Mouse (Mus musculus) limb, embryonic 14.5 days (tissue): ENCODE measurements around the gene Vps45. TPM values are rescaled to one million over a fixed set of nuclear protein-coding genes. Genes with fewer than 3 reads are reported as not detected.

Experiments
- ATAC-seq: fragments of 200-750 bp; cut with Nextera tagmentation; 2 replicates; pipeline ENCODE4 v1.8.0; 2017; ENCODE audit warnings: low read depth, moderate number of reproducible peaks, moderate TSS enrichment; ENCODE audit not compliant: low FRiP score
- DNase-seq: peaks from one replicate; pipeline ENCODE4 v3.0.0-alpha.2; 2015; ENCODE audit warnings: low spot score
- H3K27ac ChIP-seq: fragments of 300-500 bp; sonication (generic); replicated peaks from 2 replicates; pipeline ENCODE4 v1.5.1; 2014; ENCODE audit warnings: low read depth, mild to moderate bottlenecking, low read length, moderate library complexity, mixed read lengths
- H3K27me3 ChIP-seq: fragments of 300-500 bp; sonication (generic); 2 replicates; pipeline ENCODE4 v1.6.1; 2014; ENCODE audit warnings: low read length, mixed read lengths; ENCODE audit not compliant: control insufficient read depth, insufficient read depth
- H3K36me3 ChIP-seq: fragments of 300-500 bp; sonication (generic); 2 replicates; pipeline ENCODE4 v1.6.1; 2014; ENCODE audit warnings: mild to moderate bottlenecking, low read length, moderate library complexity, mixed read lengths; ENCODE audit not compliant: control insufficient read depth, insufficient read depth
- H3K4me1 ChIP-seq: fragments of 300-500 bp; sonication (generic); 2 replicates; pipeline ENCODE4 v1.6.1; 2014; ENCODE audit warnings: antibody characterized with exemption, low read length, mixed read lengths; ENCODE audit not compliant: control insufficient read depth, insufficient read depth
- H3K4me2 ChIP-seq: fragments of 300-500 bp; sonication (generic); replicated peaks from 2 replicates; pipeline ENCODE4 v1.6.1; 2014; ENCODE audit warnings: low read depth, mild to moderate bottlenecking, low read length, moderate library complexity; ENCODE audit not compliant: severe bottlenecking
- H3K4me3 ChIP-seq: fragments of 300-500 bp; sonication (generic); replicated peaks from 2 replicates; pipeline ENCODE4 v1.5.1; 2014; ENCODE audit warnings: low read length
- H3K9ac ChIP-seq: fragments of 300-500 bp; sonication (generic); 2 replicates; pipeline ENCODE4 v1.6.1; 2014; ENCODE audit warnings: mild to moderate bottlenecking, low read depth, low read length, moderate library complexity; ENCODE audit not compliant: severe bottlenecking
- H3K9me3 ChIP-seq: fragments of 300-500 bp; sonication (generic); 2 replicates; pipeline ENCODE4 v1.6.1; 2016; ENCODE audit warnings: low read length; ENCODE audit not compliant: control insufficient read depth
- POLR2A ChIP-seq: fragments of 200-500 bp; IDR thresholded peaks from 2 replicates; pipeline ENCODE4 v1.8.0; 2012; ENCODE audit warnings: inconsistent platforms, mild to moderate bottlenecking, moderate library complexity, borderline replicate concordance; ENCODE audit not compliant: insufficient read depth, insufficient read length; ENCODE audit errors: extremely low read depth
- WGBS: fragments of 180-500 bp; shearing (Covaris S2); extraction: QIAGEN DNeasy Blood & Tissue Kit; methylation state at CpG from one replicate; pipeline ENCODE4 v1.1.7; 2014; 5-methylcytosine and 5-hydroxymethylcytosine counted together
- polyA plus RNA-seq, 2 experiments: library from polyadenylated mRNA; depleted of rRNA in 1 of 2; stranded (reverse) in 1 of 2; unstranded in 1 of 2; fragments of >200 nt; fragmentation: Nextera tagmentation in 1 of 2; extraction: Ambion mirVana in 1 of 2; gene quantifications; 2 replicates each; pipeline versions ENCODE4 v1.2.1 to v1.2.3; 2012 to 2014

Gene Vps45
- polyA plus RNA-seq, 2 experiments, result 16.5 to 27.0 TPM

DNA sequence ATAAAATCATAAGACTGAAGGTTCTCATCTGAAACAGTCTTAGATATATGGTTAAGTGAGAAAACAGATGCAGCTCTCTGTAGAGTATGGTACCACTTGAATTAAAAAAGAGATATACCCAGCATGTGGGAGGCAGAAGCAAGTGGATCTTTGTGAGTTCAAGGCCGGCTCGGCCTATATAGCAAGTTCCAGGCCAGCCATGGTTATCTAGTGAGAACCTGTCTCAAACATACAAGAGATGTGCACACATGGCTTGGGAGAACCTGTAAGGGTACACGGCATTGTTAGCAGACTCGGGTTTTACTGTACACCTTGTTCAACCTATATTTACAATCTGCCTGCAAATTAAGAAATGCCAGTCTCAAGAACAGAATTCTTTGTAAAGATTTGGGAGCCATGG is 19.4 kb downstream of the Vps45 start:
- DNase-seq, result no peak
- ATAC-seq, result no peak
- TF ChIP-seq POLR2A, result no peak

DNA sequence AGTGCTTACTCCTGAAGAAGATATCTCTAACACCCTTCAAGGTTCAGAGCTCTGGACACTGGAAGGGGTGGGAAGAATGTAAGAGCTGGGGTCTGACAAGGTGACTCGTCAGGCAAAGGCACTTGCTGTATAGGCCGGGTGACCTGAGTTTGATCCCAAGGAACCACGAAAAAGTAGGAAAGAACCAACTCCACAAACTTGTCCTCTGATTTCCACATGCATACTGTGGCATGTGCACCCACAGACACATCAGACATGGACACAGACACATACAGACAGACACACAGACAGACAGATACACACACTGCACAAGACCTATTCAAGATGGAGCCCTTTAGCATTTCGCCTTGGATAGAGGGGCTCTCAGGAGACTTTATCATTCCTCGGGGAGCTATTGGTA is 20.1 kb downstream of the Vps45 start:
- no peak for TF ChIP-seq POLR2A
- H3K36me3 ChIP-seq, result peaks cover 4% of the 10 kb centered on the region
- H3K4me2 ChIP-seq, result no peak overlapping the region
- H3K4me1 ChIP-seq, result no peaks in the 10 kb centered on the region
- H3K9ac ChIP-seq, result no peak overlapping the region
- no peak for DNase-seq
- no peak overlapping the region for H3K4me3 ChIP-seq
- 81% methylated on average over 5 of the region's 5 CpGs for WGBS
- no peak overlapping the region for H3K27ac ChIP-seq
- ATAC-seq, result no peak
- no peaks in the 10 kb centered on the region for H3K27me3 ChIP-seq
- H3K9me3 ChIP-seq, result no peaks in the 10 kb centered on the region

More for the DNA sequence above, 19.4 kb downstream of the Vps45 start:
- Histone ChIP-seq H3K4me3 (no peak overlapping the region), H3K27ac (no peak overlapping the region), H3K36me3 (no peaks in the 10 kb centered on the region), H3K9me3 (no peaks in the 10 kb centered on the region), H3K4me1 (no peaks in the 10 kb centered on the region), H3K4me2 (no peak overlapping the region), H3K27me3 (no peaks in the 10 kb centered on the region), H3K9ac (no peak overlapping the region)
- WGBS, result 89% methylated on average over 4 of the region's 4 CpGs

DNA sequence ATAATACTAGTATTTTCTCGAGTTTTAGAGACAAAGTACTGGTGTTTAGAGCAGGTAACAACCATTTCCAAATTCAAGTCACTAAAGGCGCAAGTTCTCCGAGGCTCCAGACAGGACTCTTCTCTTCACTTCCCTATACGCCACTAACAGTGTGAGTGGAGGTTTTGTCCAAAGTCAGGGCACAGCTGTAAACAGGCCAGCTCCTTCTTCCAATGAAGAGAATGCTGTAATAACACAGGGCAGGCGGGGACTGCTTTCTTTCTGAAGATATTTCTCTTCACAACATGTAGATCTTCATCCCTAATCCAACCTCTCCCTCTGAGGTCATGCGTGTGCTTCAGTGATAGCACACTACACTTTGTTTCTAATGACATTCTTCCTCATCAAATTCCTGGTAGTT is 21.5 kb downstream of the Vps45 start:
- no peaks in the 10 kb centered on the region for H3K9me3 ChIP-seq
- no peak overlapping the region for H3K4me3 ChIP-seq
- H3K4me2 ChIP-seq, result no peak overlapping the region
- H3K9ac ChIP-seq, result no peak overlapping the region
- WGBS, result 91% methylated on average over 6 of the region's 6 CpGs
- no peak for DNase-seq
- no peaks in the 10 kb centered on the region for H3K4me1 ChIP-seq
- H3K36me3 ChIP-seq, result peaks cover 11% of the 10 kb centered on the region
- TF ChIP-seq POLR2A, result no peak
- no peaks in the 10 kb centered on the region for H3K27me3 ChIP-seq
- ATAC-seq, result no peak
- H3K27ac ChIP-seq, result no peak overlapping the region

DNA sequence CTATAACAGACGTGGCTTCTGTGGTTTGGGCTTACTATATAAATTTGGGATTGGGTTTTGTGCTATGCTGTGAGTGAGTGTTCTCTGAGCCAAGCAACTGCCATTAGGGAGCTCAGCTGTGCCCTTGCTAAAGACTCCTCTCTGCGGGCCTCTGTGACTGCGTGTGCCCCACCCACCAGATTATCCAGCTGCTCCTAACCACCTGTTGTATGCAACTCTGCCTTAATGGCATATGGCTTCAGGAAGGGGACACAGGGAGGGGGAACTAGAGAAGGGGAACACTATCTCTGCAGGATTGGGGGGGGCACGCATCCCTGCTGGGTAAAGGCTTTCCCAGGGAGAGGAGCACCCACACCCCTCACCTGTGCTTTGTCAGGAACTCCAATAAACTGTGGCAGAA is 25.2 kb downstream of the Vps45 start:
- Histone ChIP-seq H3K36me3 (peaks cover 11% of the 10 kb centered on the region), H3K4me2 (no peak overlapping the region), H3K4me3 (no peak overlapping the region), H3K27me3 (no peaks in the 10 kb centered on the region), H3K4me1 (no peaks in the 10 kb centered on the region), H3K27ac (no peak overlapping the region), H3K9me3 (no peaks in the 10 kb centered on the region), H3K9ac (no peak overlapping the region)
- DNase-seq, result peak; percentile 30
- TF ChIP-seq POLR2A, result no peak
- peak; percentile 55; the same call in 1 of the 2 replicates for ATAC-seq
- 69% methylated on average over 4 of the region's 4 CpGs for WGBS

DNA sequence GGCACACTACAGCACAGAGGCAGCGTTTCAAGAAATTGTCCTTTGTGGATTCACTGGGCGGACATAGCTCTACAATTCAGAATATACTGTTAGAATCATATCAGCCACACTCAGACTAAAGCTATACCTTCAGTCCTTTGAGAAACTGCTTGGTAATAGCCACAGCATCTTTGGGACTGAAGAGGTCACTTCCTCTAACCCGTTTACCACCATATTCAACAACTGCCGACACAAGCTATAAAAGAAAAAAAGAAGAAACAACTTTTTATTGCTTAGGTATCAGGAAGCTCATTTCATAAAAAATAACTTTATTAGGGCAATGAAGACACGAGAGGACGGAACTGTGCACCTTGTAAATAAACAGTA is 25.6 kb downstream of the Vps45 start:
- Histone ChIP-seq H3K4me3 (no peak overlapping the region), H3K9ac (no peak overlapping the region), H3K36me3 (peaks cover 11% of the 10 kb centered on the region), H3K4me1 (no peaks in the 10 kb centered on the region), H3K27ac (no peak overlapping the region), H3K4me2 (no peak overlapping the region), H3K9me3 (no peaks in the 10 kb centered on the region), H3K27me3 (no peaks in the 10 kb centered on the region)
- DNase-seq, result no peak
- 73% methylated on average over 6 of the region's 6 CpGs for WGBS
- ATAC-seq, result no peak
- no peak for TF ChIP-seq POLR2A

DNA sequence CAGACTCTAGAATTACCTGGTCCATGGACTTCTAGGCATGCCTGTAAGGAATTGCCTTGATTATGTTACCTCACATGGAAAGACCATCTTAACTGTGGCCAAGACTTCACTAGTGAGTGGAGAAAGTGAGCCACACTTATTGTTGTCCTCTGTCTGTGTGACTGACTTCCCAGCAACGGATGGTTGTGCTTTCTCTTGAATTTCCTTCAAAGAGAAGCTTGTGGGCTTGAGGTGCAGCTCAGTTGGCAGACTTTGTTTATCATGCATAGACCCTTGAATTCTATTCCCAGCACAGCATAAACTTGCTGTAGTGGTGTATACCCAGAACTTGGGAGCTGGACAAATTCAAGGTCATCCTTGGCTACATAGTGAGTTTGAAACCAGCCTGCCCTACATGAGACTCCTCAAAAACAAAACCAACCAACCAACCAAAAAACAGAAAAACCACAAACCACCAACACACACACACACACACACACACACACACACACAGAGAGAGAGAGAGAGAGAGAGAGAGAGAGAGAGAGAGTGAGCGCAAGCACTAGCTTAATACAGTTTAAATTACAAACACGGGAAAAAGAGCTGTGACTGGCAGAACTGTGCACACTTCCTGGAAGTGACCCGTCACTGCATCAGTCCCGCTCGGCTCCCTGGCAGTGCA is 26.1 kb downstream of the Vps45 start:
- no peak for ATAC-seq
- Histone ChIP-seq H3K4me3 (no peak overlapping the region), H3K36me3 (peaks cover 11% of the 10 kb centered on the region), H3K27ac (no peak overlapping the region), H3K27me3 (no peaks in the 10 kb centered on the region), H3K4me1 (no peaks in the 10 kb centered on the region), H3K4me2 (no peak overlapping the region), H3K9me3 (no peaks in the 10 kb centered on the region), H3K9ac (no peak overlapping the region)
- DNase-seq, result no peak
- 75% methylated on average over 6 of the region's 6 CpGs for WGBS
- no peak for TF ChIP-seq POLR2A
